Mouse (Mus musculus): ENCODE measurements around the gene Pcsk6. TPM values are rescaled to one million over a fixed set of nuclear protein-coding genes. Genes with fewer than 3 reads are reported as not detected.
"Not testable (repeated sequence)": the region's sequence is repeated elsewhere in the genome, so short reads cannot be mapped to it uniquely, and the experiment has no call there.

Pcsk6 gene
- polyA plus RNA-seq, 1 experiment = 7.1 TPM

GRCm38 (mm10) chr7:66040026-66040814 lies 178.7 kb downstream of the Pcsk6 start:
- 82% methylated on average over 18 of the region's 18 CpGs for WGBS
- no peak for DNase-seq (ENCODE audit: low read depth, low spot score)

DNA sequence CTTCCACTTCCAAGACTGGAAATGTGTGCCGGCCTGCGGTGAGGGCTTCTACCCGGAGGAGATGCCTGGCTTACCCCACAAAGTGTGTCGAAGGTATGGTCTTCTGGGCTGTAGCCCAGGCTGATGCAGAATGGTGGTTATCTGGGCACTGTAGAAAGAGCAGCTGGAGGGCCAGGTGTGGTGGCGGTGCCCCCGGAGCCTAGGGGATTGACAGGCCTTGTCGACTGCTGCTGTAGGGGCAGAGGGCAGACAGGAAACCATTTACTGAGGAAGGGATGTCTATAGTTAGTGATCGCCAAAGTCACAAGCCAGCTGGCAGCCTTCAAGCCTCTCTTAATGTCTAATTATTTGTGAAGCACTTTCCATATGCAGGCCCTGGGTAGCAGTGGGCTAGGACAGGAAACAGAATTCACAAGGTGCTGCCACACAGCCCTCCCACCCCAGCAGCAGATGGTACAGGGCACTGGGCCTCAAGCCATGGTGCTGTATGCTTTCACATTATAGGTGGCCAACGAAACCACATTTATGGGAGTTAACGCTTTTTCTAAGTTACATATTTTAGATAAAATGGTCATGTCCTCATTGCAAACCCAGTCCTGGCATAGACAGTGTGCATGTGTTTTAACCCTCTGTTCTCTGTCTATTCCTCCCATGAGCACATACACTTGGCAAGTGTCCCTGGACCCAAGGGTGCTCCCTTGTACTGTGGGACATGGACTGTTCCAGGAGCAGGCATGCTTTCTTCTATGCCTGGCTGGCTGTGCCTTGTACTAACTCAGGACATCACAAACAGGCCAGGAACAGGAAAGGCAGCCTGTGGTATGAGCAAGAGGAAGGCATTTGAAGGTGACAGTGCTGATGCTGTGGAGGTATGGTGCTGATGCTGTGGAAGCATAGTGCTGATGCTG lies 182.3 kb downstream of the Pcsk6 start, which contains the start of gene Gm45213:
Gene Gm45213 (plus strand): TSS at position 51 of the 908 bp plus-strand sequence.
- 71% methylated on average over 10 of the region's 10 CpGs for whole genome bisulfite sequencing
- DNase-seq (ENCODE audit: low read depth, low spot score) = no peak

DNA sequence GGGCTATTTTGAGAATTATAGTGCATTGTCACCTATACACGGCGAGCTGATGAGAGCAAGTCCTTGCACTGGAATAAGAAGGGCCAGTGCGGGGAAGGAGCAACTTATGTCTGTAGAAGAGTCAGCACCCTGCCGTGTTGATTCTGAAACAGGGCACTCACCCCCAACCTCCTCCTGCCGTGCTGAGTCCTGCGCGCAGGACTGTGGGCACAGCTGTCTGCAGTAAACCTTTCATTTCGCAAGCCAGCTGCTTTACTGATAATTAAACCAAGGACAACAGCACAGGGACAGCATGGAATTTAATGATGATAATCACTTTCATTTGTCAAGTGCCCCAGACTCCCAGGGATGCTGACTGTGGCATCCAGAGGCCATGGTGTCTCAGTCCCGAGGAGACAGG lies 183.1 kb downstream of the Pcsk6 start:
- no peak for DNase-seq (ENCODE audit: low read depth, low spot score)
- 39% methylated on average over 9 of the region's 9 CpGs for WGBS

DNA sequence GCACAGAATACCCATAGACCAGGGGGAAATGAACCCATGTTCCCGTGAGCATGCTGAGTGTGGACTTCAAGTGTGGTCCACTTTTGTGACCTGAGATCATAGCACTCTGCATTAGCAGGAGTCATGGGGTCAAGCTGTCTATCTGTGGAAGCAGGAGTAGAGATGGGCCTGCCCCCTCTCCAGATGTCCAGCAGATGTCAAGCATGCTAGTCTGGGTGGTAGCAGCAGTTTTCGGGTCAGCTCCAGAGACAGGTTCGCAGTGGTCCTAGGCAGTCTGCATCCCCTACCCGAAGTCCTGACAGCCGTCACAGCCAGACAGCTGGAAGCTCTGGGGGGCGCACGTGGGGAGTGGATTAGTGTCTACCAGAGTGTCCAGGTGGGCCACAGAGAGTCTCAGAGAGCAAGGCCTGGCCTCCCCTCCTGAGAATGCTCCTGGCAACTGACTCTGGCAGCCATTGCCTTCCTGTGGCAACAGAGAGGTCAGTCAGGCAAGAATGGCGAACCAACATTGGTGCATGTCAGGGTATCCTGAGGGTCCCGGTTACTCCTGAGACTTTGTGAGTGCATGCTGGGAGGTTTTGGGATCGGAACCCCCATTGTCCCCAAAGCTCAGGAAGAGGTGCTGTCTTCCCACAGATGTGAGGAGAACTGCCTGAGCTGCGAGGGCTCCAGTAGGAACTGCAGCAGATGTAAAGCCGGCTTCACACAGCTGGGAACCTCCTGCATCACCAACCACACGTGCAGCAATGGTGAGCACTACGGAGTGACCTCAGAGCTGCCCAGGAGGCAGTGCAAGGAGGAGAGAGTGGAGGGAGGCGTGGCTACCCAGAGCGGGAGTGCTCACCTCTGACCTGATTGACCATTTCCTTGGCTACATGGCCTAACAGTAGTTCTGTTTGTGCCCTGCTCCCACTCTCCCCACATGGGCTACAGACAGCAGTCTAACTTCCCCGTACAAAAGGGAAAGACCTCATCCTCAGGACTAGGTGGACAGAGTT lies 185.7 kb downstream of the Pcsk6 start:
- DNase-seq (ENCODE audit: low read depth, low spot score) = no peak
- 67% methylated on average over 17 of the region's 17 CpGs for WGBS

GRCm38 (mm10) chr7:66047975-66048374 lies 186.4 kb downstream of the Pcsk6 start:
- 85% methylated on average over 4 of the region's 4 CpGs for WGBS
- no peak for DNase-seq (ENCODE audit: low read depth, low spot score)

GRCm38 (mm10) chr7:66048446-66049230 lies 187.1 kb downstream of the Pcsk6 start:
- 91% methylated on average over 12 of the region's 12 CpGs for WGBS
- no peak for DNase-seq (ENCODE audit: low read depth, low spot score)

- no peak for DNase-seq (ENCODE audit: low read depth, low spot score)
- WGBS = 91% methylated on average over 4 of the region's 4 CpGs
Measured at GRCm38 (mm10) chr7:66053946-66054483, 192.5 kb downstream of the Pcsk6 start.

- not testable (repeated sequence) for DNase-seq (ENCODE audit: low read depth, low spot score)
- WGBS = 2% methylated on average over 2 of the region's 2 CpGs
Measured at GRCm38 (mm10) chr7:66055356-66055755, 193.8 kb downstream of the Pcsk6 start.

- 84% methylated on average over 1 of the region's 1 CpGs for WGBS
- DNase-seq (ENCODE audit: low read depth, low spot score) = no peak
Measured at GRCm38 (mm10) chr7:66058703-66059102, 197.2 kb downstream of the Pcsk6 start, which contains the start of gene Snrpa1. Gene Snrpa1 (plus strand): TSS chr7:66059003.

DNA sequence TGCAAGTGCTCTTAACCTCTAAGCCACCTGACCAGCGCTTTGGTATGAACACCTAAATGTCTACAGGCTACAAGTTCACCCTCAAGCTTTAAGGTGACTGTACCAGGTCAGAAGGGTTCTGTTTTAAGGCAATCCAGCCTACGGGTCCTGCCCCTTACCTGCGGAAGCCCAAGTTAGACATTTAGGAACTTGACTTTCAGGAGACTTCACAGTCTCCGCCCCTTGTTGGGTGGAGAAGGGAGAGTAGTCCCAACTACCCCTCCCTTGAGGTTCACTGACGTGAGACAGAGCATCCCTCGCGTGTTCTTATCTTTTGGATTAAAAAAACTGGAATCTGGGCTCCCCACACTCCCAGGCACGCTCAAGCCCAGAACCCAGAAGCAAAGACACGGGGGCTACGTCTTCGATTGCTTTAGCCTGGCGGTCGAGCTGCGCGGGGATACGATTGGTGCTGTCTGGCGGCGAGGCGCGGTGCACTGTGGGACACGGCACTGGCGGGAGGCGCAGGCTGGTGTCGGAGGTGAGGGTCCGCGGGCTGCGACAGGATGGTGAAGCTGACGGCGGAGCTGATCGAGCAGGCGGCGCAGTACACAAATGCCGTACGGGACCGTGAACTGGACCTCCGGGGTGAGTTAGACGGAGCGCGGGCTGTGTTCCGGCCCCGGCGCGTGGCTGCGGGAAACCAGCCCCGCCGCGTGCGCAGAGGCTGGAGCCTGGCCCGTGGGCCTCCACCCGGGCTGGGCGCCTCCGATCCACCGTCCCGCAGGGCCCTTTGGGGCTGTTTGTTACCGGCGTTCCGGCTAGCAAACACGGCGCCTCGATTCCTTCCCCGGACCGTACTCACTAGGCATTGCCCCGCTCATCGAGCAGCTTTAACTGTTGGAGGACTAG lies 198.8 kb downstream of the Pcsk6 start:
- under 1% methylated on average over 64 of the region's 64 CpGs for WGBS
- no peak for DNase-seq (ENCODE audit: low read depth, low spot score)

DNA sequence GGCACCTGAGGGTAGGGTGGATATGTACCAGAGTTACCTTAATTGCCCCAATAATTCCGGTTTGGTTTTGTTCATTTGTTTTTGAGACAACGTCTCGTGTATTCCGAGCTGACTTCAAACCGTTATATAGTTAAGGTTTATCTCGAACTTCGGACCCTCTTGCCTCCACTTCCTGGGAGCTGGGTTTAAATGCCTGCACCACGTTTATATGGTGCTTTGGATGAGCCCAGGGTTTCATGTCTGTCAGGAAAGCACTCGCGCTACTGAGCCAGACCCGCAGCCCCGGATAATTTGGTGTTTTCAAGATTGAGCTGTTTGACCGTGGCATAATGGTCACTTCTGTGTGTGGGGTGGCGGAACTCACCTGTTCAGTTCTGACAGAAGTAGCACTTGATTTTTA lies 199.5 kb downstream of the Pcsk6 start:
- no peak for DNase-seq (ENCODE audit: low read depth, low spot score)
- under 1% methylated on average over 14 of the region's 14 CpGs for WGBS

DNA sequence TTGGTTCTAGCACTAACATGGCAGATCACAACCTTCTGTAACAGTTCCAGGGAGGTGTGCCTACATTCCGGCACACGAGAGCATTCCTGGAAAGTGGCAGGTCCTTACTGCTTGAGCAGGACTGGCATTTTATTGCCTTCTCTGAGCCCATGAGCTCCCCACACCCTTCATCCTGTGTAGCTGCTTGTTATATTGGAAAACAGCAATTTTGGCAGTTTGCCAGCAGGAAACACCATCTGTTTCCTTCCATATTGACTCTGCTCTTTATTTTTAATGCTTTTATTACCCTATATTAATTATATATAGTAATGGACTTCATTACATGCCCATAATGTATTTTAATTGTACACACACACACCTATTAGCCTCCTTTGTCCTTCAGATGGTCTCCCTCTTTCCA lies 214.9 kb downstream of the Pcsk6 start:
- 25% methylated on average over 2 of the region's 2 CpGs for WGBS

GRCm38 (mm10) chr7:66079364-66080230 lies 218.1 kb downstream of the Pcsk6 start, which contains the start of gene Selenos:
Gene Selenos (plus strand): TSS chr7:66079649.
- DNase-seq (ENCODE audit: low read depth, low spot score) = peak; percentile 95
- WGBS = under 1% methylated on average over 65 of the region's 65 CpGs

More for the DNA sequence above, 214.9 kb downstream of the Pcsk6 start:
- no peak for DNase-seq (ENCODE audit: low read depth, low spot score)

DNA sequence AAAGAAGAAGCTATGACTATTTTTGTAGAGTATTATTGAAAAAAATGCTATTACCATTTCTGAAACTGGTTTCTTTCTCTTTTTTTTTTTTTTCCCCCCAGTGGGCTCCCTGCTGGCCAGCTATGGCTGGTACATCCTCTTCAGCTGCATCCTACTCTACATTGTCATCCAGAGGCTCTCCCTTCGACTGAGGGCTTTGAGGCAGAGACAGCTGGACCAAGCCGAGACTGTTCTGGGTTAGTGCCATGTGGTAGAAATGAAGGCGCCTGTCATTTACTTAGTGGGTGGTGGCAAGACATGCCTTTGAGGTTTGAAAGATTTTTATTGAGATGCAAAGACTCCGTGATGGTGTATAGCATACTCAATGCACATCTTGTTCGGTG lies 218.7 kb downstream of the Pcsk6 start:
- DNase-seq (ENCODE audit: low read depth, low spot score) = no peak
- 27% methylated on average over 5 of the region's 5 CpGs for WGBS

GRCm38 (mm10) chr7:66083757-66084156 lies 222.2 kb downstream of the Pcsk6 start:
- 84% methylated on average over 6 of the region's 6 CpGs for WGBS

GRCm38 (mm10) chr7:66084546-66084945 lies 223.0 kb downstream of the Pcsk6 start:
- no peak for DNase-seq (ENCODE audit: low read depth, low spot score)
- 75% methylated on average over 7 of the region's 7 CpGs for WGBS

More at GRCm38 (mm10) chr7:66083757-66084156, 222.2 kb downstream of the Pcsk6 start:
- DNase-seq (ENCODE audit: low read depth, low spot score) = no peak
